Mouse (Mus musculus): ENCODE results near the gene Acadl. TPM values are rescaled to one million over a fixed set of nuclear protein-coding genes. Genes with fewer than 3 reads are reported as not detected.

The Acadl gene
- polyA plus RNA-seq, 1 experiment from 2014 or later: 163 TPM

DNA sequence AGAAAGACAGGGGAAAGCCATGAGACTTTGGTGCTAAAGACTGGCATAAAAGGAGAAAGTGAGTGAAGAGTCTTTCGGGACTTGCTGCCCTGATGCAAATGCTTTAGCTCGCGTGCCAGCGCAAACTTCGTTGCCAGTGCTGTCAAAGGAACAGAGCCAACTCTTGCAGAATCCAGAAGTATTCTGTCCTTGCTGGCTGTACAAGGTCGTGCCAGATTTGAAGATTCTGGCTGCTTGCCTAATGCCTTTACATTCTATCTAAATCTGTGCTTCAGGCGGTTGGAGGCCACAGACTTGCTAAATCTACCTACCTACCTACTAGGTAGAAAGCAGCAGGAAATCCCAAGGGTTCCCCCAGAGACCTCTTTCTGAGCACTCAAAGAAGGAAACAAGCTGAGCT, 8.5 kb upstream of the Acadl start:
- Histone ChIP-seq H3K27me3 (replicated peaks) (no peaks in the 10 kb centered on the region), H3K4me3 (replicated peaks) (no peak overlapping the region), H3K36me3 (no peaks in the 10 kb centered on the region), H3K9me3 (no peaks in the 10 kb centered on the region), H3K27ac (no peak overlapping the region), H3K9ac (no peak overlapping the region), H3K4me2 (no peak overlapping the region), H3K4me1 (no peaks in the 10 kb centered on the region)
- WGBS: 67% methylated on average over 7 of the region's 7 CpGs
- no peak for ATAC-seq (ENCODE audit: insufficient read depth, low FRiP score, low read depth)

DNA sequence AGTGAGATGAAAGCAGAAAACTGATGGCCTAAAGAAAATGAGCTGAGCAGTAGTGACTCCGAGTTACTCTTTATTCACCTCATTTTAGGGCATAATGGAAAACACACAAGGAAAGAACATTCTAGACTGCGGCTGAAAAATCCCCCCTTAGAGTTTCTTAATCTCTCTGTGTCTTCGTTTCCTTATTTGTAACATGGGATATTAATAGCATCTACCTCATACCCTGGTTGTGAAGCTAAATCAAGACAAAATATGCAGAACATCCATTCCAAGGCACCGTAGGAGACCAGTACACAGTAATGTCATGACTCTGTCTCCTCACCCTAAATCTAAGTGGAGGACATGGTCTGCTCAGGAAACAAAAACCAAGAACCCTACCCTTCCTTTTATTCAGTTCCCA, 2.6 kb upstream of the Acadl start:
- peaks cover 3% of the 10 kb centered on the region; the same call in 1 of the 2 replicates for H3K4me1 ChIP-seq
- no peak for ATAC-seq (ENCODE audit: insufficient read depth, low FRiP score, low read depth)
- H3K9ac ChIP-seq: no peak overlapping the region
- H3K36me3 ChIP-seq: no peaks in the 10 kb centered on the region
- no peaks in the 10 kb centered on the region for H3K27me3 ChIP-seq (replicated peaks)
- no peak overlapping the region for H3K4me2 ChIP-seq
- H3K27ac ChIP-seq: no peak overlapping the region
- H3K9me3 ChIP-seq: no peaks in the 10 kb centered on the region
- 79% methylated on average over 4 of the region's 4 CpGs for WGBS
- H3K4me3 ChIP-seq (replicated peaks): no peak overlapping the region

DNA sequence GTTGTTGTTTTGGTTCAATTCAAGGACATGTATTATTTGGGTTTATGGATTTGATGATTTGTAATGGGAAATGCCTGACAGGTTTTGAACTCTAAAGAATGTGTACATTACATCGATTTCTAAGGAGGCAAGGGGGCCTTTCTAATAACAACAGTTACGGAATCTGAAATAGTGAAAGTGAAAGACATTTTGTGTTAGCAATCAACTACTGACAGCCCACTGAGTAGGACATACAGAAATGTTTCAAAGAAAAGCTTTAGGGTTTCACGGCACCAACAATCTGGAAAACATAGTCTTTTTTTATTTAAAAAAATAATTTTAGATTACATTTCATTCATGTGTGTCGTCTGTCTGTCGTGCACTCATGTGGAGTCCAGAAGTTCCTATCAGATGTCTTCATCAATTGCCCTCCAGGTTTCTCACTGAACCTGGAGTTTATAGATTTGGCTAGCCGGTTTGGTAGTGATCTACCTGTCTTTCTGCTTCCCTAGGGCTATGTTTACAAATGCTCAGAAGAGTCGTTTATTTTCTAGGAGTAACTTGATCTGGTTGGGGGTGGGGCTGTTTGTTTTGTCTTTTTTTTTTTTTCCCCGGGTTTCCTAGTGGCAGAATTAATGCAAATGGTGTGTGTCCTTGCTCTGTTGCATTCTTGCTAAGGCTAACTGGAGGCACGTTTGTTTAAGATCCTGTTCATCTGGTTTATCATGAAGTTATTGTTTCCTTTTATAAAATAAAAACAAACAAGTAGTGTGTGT, 841 bp upstream of the Acadl start:
- Histone ChIP-seq H3K4me2 (peak overlapping the region; percentile 59), H3K4me3 (replicated peaks) (peak overlapping the region; percentile 86), H3K27ac (peak overlapping the region; percentile 69), H3K36me3 (peaks cover 3% of the 10 kb centered on the region; the same call in 1 of the 2 replicates), H3K4me1 (peaks cover 3% of the 10 kb centered on the region; the same call in 1 of the 2 replicates), H3K27me3 (replicated peaks) (no peaks in the 10 kb centered on the region), H3K9me3 (no peaks in the 10 kb centered on the region), H3K9ac (no peak overlapping the region)
- no peak for ATAC-seq (ENCODE audit: insufficient read depth, low FRiP score, low read depth)
- 11% methylated on average over 9 of the region's 9 CpGs for WGBS

DNA sequence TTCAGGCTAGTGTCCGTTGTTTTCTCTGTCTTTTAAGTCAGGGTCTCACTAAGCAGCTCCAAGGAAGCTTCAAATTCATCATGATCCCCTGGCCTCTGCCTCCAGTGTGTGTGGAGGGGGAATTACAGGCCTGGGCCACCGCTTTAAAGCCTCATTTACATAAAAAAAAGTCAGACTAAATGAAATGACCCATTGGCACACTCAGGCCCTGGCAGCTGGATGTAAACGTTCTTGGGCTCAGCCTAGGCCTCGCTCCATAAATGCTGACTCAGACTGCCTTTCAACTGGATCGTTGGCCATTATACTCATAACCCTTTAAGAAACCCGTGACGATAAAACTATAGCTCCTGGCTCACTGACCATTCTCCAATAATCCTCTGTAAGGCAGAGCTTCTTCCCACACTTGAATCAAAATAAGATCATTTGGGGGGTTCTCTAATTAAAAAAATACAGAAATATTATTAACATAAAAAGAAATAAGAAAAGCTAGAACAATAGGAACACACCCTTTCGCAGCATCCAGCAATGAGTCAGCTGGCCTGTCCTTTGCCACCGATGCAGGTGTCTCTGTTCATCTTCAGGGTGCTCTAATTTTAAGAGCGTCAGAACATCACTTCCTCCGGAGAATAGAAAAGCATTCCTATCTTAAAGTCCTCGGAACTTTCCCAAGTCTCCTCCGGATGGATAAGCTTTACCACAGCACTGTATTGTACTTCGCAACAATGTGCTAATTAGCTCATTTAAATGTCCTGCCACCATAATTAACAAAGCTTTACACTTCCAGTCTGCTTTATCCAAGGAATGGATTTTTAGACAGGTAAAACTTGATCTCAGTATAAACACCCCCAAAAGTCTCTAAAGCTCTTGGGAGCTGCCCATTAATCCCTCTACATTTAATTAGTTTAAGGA, 1.1 kb downstream of the Acadl start:
- H3K27me3 ChIP-seq (replicated peaks): no peaks in the 10 kb centered on the region
- H3K9ac ChIP-seq: peak overlapping the region; percentile 70; the same call in 1 of the 2 replicates
- no peak for ATAC-seq (ENCODE audit: insufficient read depth, low FRiP score, low read depth)
- 27% methylated on average over 14 of the region's 14 CpGs for WGBS
- H3K9me3 ChIP-seq: no peaks in the 10 kb centered on the region
- peaks cover 12% of the 10 kb centered on the region for H3K36me3 ChIP-seq
- 0 out of 2 replicates have a peak overlapping the region, but pooled peaks have one; percentile 92 for H3K27ac ChIP-seq
- peaks cover 3% of the 10 kb centered on the region; the same call in 1 of the 2 replicates for H3K4me1 ChIP-seq
- H3K4me3 ChIP-seq (replicated peaks): peak overlapping the region; percentile 86
- H3K4me2 ChIP-seq: peak overlapping the region; percentile 59

DNA sequence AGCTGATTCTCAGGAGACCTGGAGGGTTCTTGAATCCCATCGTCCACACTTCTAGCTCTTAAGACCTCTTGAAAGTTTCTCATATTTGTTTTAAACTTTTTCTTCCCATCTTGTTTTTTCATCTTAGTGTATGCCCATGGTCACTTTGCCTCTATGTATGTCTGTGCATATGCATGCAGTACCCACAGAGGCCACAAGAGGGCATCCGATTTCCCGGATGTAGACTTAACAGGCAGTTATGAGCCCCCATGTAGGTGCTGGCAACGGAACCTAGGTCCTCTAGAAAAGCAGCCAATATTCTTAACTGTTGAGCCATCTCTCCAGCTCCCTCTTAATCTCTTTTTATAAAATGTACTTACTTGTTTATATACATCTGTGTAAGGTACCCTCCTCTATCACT, 15.6 kb downstream of the Acadl start:
- ATAC-seq (ENCODE audit: insufficient read depth, low FRiP score, low read depth): no peak
- WGBS: 94% methylated on average over 4 of the region's 4 CpGs
- H3K36me3 ChIP-seq: peaks cover 35% of the 10 kb centered on the region
- no peaks in the 10 kb centered on the region for H3K27me3 ChIP-seq (replicated peaks)
- no peaks in the 10 kb centered on the region for H3K4me1 ChIP-seq
- 0 out of 2 replicates have a peak, but pooled peaks cover 3% of the 10 kb centered on the region for H3K9me3 ChIP-seq
- no peak overlapping the region for H3K4me2 ChIP-seq
- no peak overlapping the region for H3K27ac ChIP-seq
- no peak overlapping the region for H3K9ac ChIP-seq
- H3K4me3 ChIP-seq (replicated peaks): no peak overlapping the region

DNA sequence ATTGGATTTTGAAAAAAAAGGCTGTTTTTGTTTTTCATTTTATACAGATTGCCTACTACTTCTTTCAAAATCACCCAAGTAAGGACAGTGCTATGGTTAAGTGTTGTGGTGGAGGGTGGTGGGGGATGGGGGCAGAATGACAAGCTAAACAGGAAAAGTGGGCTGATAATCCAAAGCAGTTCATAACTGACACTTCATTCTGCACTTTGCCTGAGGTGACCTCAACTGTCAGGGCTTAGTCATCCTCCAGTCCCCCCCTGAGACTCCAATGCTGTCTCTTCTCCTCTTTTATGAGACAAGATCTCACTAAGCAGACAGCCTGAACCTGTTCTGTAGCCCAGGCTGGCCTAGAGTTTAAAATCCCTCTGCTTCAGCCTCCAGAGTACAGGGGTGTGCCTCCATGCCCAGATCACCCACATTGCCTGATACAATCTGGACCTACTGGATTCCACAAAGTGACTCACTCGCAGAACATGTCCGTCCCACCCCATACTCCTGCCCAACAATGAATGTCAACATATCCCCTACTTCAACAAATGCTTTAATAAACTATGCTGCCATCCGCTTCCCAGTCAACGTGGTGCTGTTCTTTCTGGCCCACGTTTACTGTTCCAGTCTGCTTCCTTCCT, 17.3 kb downstream of the Acadl start:
- Histone ChIP-seq H3K4me1 (no peaks in the 10 kb centered on the region), H3K9me3 (0 out of 2 replicates have a peak, but pooled peaks cover 3% of the 10 kb centered on the region), H3K4me2 (no peak overlapping the region), H3K9ac (no peak overlapping the region), H3K27ac (no peak overlapping the region), H3K36me3 (peaks cover 39% of the 10 kb centered on the region), H3K27me3 (replicated peaks) (no peaks in the 10 kb centered on the region), H3K4me3 (replicated peaks) (no peak overlapping the region)
- WGBS: 75% methylated on average over 5 of the region's 5 CpGs
- peak; percentile 63; the same call in 1 of the 2 replicates for ATAC-seq (ENCODE audit: insufficient read depth, low FRiP score, low read depth)

DNA sequence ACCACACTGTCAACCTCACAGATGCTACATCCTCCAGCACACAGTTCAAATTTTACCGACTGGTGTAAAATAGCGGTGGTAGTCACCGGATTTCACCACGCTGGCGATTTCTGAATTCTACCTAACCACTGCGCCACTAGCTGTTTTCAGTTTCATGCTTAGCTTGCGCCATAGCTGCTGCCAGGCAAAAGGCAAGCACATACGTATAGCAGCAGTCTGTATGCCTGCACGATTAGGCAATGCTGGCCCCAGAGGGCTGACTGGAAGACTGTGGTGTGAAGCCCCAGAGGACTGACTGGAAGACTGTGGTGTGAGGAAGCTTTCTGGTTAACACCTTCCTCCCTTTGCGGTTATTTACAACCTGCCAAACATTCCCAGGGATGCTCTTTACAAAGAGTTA, 21.1 kb downstream of the Acadl start:
- Histone ChIP-seq H3K27ac (no peak overlapping the region), H3K9me3 (no peaks in the 10 kb centered on the region), H3K27me3 (replicated peaks) (no peaks in the 10 kb centered on the region), H3K4me1 (peaks cover 5% of the 10 kb centered on the region; the same call in 1 of the 2 replicates), H3K36me3 (peaks cover 26% of the 10 kb centered on the region), H3K4me3 (replicated peaks) (no peak overlapping the region), H3K9ac (no peak overlapping the region), H3K4me2 (no peak overlapping the region)
- no peak for ATAC-seq (ENCODE audit: insufficient read depth, low FRiP score, low read depth)
- WGBS: 85% methylated on average over 10 of the region's 10 CpGs

DNA sequence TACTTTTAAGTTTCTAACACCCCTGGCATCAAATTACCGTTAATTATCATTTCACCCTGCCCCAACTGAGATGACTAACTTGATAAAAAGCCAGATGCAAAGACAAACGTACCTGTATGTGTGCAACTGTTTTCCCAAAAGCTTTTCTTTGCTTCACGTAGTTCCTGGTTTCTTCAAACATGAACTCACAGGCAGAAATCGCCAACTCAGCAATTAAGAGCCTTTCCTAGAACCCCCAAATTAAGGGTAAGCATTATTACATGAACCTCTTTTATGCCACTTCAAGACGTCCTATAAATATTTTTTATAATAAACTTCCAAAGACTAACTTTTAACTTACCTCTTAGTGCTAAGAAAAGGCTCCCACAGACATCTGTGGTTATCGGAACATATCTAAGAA, 21.6 kb downstream of the Acadl start:
- Histone ChIP-seq H3K27me3 (replicated peaks) (no peaks in the 10 kb centered on the region), H3K27ac (no peak overlapping the region), H3K4me3 (replicated peaks) (no peak overlapping the region), H3K4me2 (no peak overlapping the region), H3K36me3 (peaks cover 25% of the 10 kb centered on the region), H3K9ac (no peak overlapping the region), H3K4me1 (peaks cover 5% of the 10 kb centered on the region; the same call in 1 of the 2 replicates), H3K9me3 (no peaks in the 10 kb centered on the region)
- WGBS: 76% methylated on average over 6 of the region's 6 CpGs
- ATAC-seq (ENCODE audit: insufficient read depth, low FRiP score, low read depth): no peak

DNA sequence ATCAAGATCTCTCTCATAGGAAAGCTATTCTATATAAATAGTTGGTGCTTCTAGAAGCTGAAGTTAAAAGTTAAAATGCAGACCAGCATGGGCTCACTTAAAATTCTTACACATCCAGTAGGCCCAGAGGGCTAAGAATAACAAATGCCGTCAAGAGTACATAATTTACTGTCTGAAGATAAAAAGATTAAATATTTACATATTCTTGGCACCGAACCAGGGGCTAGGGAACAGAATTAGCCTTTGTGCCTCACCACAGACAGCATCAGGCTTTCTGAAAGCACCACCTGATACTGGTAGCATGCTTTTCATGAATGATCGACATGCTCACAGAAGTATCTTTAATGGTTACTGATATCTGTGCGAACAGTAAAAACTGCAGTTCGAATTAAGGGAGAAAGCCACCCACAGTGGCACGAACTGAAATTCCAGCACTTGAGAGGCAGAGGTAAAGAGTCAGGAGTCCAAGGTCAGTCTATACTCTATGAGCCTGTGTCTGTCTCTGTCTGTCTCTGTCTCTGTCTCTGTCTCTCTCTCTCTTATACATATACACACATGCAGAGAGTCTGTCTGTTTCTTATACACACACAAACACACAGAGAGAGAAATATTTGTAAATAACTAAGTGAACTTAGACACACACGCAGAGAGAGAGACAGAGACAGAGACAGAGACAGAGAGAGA, 23.2 kb downstream of the Acadl start:
- Histone ChIP-seq H3K9ac (no peak overlapping the region), H3K36me3 (peaks cover 26% of the 10 kb centered on the region), H3K4me1 (peaks cover 5% of the 10 kb centered on the region; the same call in 1 of the 2 replicates), H3K9me3 (no peaks in the 10 kb centered on the region), H3K27me3 (replicated peaks) (no peaks in the 10 kb centered on the region), H3K4me2 (no peak overlapping the region), H3K4me3 (replicated peaks) (no peak overlapping the region), H3K27ac (no peak overlapping the region; the same call in 1 of the 2 replicates)
- peak; percentile 66; the same call in 1 of the 2 replicates for ATAC-seq (ENCODE audit: insufficient read depth, low FRiP score, low read depth)
- 31% methylated on average over 7 of the region's 7 CpGs for WGBS

DNA sequence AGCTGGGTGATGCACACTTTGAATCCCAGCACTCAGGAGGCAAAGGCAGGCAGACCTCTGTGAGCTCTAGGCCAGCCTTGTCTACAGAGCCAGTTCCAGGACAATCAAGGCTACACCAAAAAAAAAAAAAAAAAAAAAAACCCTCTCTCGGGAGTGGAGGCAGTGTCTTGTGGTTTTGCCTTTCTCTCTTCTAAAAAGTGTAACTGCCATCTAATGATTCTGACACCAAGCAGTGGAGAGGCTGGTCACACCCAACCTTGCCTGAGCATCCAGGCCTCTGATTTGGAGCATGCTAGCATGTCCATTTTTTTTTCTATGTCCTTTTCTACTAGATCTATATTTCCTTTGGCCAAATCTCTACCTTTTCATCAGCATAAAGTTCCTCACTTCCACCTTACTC, 23.9 kb downstream of the Acadl start:
- 37% methylated on average over 1 of the region's 1 CpGs for WGBS
- no peaks in the 10 kb centered on the region for H3K9me3 ChIP-seq
- no peaks in the 10 kb centered on the region for H3K27me3 ChIP-seq (replicated peaks)
- no peak overlapping the region for H3K4me2 ChIP-seq
- ATAC-seq (ENCODE audit: insufficient read depth, low FRiP score, low read depth): no peak
- peaks cover 5% of the 10 kb centered on the region; the same call in 1 of the 2 replicates for H3K4me1 ChIP-seq
- peaks cover 26% of the 10 kb centered on the region for H3K36me3 ChIP-seq
- no peak overlapping the region for H3K9ac ChIP-seq
- no peak overlapping the region for H3K27ac ChIP-seq
- no peak overlapping the region for H3K4me3 ChIP-seq (replicated peaks)

Data from stomach, embryonic 15.5 days (tissue).